Comparison of ENCODE assay signal across 18 mouse cellular contexts in the genomic region with DNA sequence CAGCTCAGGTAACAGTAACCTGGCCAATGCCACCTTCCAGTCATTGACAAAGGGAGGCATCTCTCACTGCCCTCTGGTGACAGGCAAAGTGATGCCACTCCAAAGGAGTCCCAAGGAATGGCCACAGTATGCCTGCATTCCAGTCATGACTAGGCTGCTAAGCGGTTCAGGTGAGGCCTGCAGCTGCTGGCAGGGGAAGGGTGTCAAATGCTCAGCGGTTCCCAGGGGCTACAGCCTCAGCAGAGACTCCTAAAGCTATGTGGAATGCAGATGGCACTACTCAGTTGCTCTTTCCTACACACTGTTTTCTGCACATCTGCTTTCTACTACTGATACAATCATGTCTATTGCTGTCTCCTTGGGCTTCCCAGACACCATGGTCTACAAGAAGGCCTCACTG.
"Had no signal": no experiment of that assay in that cellular context is flagged by ENCODE, and none has a peak within 500 bp of the region (broad histone marks: within the 10 kb centered on the region; RNA-seq: fewer than 3 reads in every experiment).

No protein-coding gene starts in this region.

- H3K4me3 ChIP-seq: kidney, embryonic 15.5 days; limb, embryonic 12.5 days; limb, embryonic 15.5 days; liver, embryonic 15.5 days; midbrain, embryonic 13.5 days had no signal

- H3K27me3 ChIP-seq: kidney, embryonic 15.5 days; limb, embryonic 12.5 days; limb, embryonic 15.5 days; liver, embryonic 15.5 days; midbrain, embryonic 13.5 days had no signal

- ATAC-seq: hindbrain, postnatal 0 days; inflammation-experienced regulatory T-cells, adult 6 months; midbrain, embryonic 13.5 days had no signal

- H3K4me1 ChIP-seq: kidney, embryonic 15.5 days; limb, embryonic 12.5 days; limb, embryonic 15.5 days; liver, embryonic 15.5 days had no signal

- H3K27ac ChIP-seq: hindbrain, postnatal 0 days; kidney, embryonic 15.5 days; limb, embryonic 12.5 days; limb, embryonic 15.5 days; liver, embryonic 15.5 days; macrophage; midbrain, embryonic 13.5 days had no signal

- H3K4me2 ChIP-seq: kidney, embryonic 15.5 days; limb, embryonic 12.5 days; limb, embryonic 15.5 days; liver, embryonic 11.5 days; liver, embryonic 15.5 days; midbrain, embryonic 13.5 days had no signal

- DNase-seq: kidney, adult 11 months; kidney, adult 8-10 months; kidney, postnatal 10 days; kidney, postnatal 36 days; left cerebral cortex, postnatal 4 days; lung, adult 18-20 months; right cerebral cortex, adult 18-20 months; right cerebral cortex, postnatal 14 days; right cerebral cortex, postnatal 4 days had no signal

- H3K36me3 ChIP-seq: limb, embryonic 15.5 days; midbrain, embryonic 13.5 days had no signal

- H3K9ac ChIP-seq: kidney, embryonic 15.5 days; limb, embryonic 12.5 days; limb, embryonic 15.5 days; liver, embryonic 15.5 days; midbrain, embryonic 13.5 days had no signal

- H3K9me3 ChIP-seq: kidney, embryonic 15.5 days; limb, embryonic 12.5 days; limb, embryonic 15.5 days; liver, embryonic 15.5 days; midbrain, embryonic 13.5 days had no signal
